Mouse (Mus musculus): ENCODE measurements around the gene Med25.

DNA sequence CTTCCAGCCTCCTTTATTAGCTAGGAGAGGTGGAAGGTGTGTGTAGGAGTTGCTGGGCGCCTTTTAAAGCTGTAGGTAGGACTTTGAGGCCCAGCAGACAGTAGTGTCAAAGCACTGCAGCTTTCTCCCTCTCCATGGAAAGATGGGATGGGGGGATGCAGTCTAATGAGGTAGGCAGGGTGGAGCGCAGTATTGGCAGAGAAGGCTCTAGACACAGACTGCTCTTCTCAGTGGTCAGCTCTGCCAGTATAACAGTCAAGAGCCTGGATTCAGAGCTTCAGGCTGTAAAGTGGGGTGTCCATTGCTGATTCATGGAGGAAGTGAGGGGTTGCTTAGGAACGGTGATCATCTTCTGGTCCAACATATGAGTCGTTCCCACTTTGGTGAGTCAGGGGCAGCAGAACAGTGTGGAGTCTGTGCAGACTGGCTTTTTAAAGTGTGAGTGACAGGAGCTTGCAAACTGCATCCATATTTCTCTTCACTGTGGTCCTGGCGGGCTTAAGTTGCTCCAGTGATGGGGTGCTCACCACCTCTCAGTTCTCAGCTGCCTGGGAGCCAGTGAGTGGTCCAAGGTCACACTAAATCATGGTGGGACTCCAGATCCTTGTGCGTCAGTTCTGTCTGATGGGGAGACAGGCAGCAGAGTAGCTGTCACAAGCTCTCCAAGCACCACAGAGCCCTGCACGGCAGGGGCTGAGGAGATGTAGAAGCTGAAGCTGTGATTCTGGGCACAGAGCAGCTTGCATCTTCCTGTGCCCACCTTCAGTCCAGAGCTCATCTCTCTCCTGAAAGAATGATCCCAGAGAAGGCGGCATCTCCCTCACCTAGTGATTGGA is 41.5 kb downstream of the Med25 start:
- no peak for TF ChIP-seq EP300 (IDR thresholded peaks at IDR 0.05; ENCODE audit: low read depth)
- TF ChIP-seq CTCF (IDR thresholded peaks at IDR 0.05; ENCODE audit: low read depth): no peak

Measured in liver, embryonic 14.5 days (tissue).